Mouse (Mus musculus) small intestine, adult 2 months (tissue): ENCODE results near the gene Stfa2l1.

Experiments used
- CTCF ChIP-seq: fragments of 200-500 bp; IDR thresholded peaks from 2 replicates; pipeline ENCODE4 v1.5.1; 2012; ENCODE audit warnings: low read depth, mild to moderate bottlenecking, control low read depth, inconsistent platforms, low read length, moderate library complexity, mixed read lengths; ENCODE audit not compliant: insufficient replicate concordance, insufficient read length; ENCODE audit errors: extremely low read depth
- POLR2A ChIP-seq: fragments of 200-500 bp; IDR thresholded peaks from 2 replicates; pipeline ENCODE4 v1.6.1; 2012; ENCODE audit warnings: low read depth, mild to moderate bottlenecking, control low read depth, inconsistent platforms, low read length, moderate library complexity

GRCm38 (mm10) chr16:36209967-36210453, 53.4 kb downstream of the Stfa2l1 start, which contains the start of gene Gm5416:
- no peak for TF ChIP-seq POLR2A
- no peak for TF ChIP-seq CTCF
